Mouse (Mus musculus) CH12.LX (cell line): ENCODE measurements at regions not wholly inside any gene's neighbourhood (a gene's known extent, or its start where the extent isn't known, plus 50 kb on each side); places are given as distances from the start of the nearest gene placed in this dataset.

ENCODE experiments used
- E2F4 ChIP-seq: IDR thresholded peaks from 2 replicates; pipeline ENCODE4 v1.6.1; 2011; ENCODE audit warnings: low read depth, low read length, improper control_type of control experiment; ENCODE audit not compliant: insufficient replicate concordance
- EP300 ChIP-seq: IDR thresholded peaks from 2 replicates; pipeline ENCODE4 v1.6.1; 2011; ENCODE audit warnings: low read length, improper control_type of control experiment
- GABPA ChIP-seq: IDR thresholded peaks from 2 replicates; pipeline ENCODE4 v1.6.1; 2012; ENCODE audit warnings: low read depth, low read length, improper control_type of control experiment, inconsistent platforms; ENCODE audit not compliant: insufficient replicate concordance
- KAT2A ChIP-seq: IDR thresholded peaks from 2 replicates; pipeline ENCODE4 v1.6.1; 2012; ENCODE audit warnings: low read length, improper control_type of control experiment, inconsistent platforms; ENCODE audit not compliant: insufficient replicate concordance
- NRF1 ChIP-seq: IDR thresholded peaks from 2 replicates; pipeline ENCODE4 v1.6.1; 2014; ENCODE audit warnings: low read depth, mild to moderate bottlenecking, inconsistent platforms, low read length, improper control_type of control experiment, moderate library complexity

GRCm38 (mm10) chr17:50444023-50444389 lies 65.2 kb upstream of the Plcl2 start:
- TF ChIP-seq GABPA, result no peak
- TF ChIP-seq KAT2A, result no peak
- TF ChIP-seq NRF1, result no peak
- TF ChIP-seq EP300, result no peak
- no peak for TF ChIP-seq E2F4
